13 mouse cellular contexts compared by ENCODE assay signal in the genomic region with DNA sequence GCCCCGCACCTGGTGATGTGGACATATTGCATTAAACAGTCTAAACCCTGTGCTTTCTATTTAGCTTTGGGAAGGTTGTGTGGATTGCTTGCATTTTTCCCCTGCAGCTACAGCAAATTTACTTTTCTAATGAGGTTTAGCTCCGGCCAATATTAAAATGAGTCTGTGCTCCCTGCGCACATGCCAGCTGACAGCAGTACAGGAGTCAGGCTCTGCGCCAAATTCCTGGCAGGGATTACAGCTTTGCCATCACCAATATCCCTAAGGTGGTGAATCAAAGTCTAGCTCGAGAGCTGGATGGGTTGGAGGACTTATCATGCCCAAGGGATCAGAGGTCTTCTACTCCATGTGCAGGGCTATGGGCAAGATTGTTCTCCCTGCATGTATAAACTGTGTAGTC. TPM values are rescaled to one million over a fixed set of nuclear protein-coding genes. Genes with fewer than 3 reads are reported as not detected.
DNase-seq lines count a peak whose midpoint lies in the region; ATAC-seq and TF ChIP-seq lines count a peak whose summit lies in the region.
"Had no signal": no experiment of that assay in that cellular context is flagged by ENCODE, and none has a peak within 500 bp of the region (broad histone marks: within the 10 kb centered on the region; RNA-seq: fewer than 3 reads in every experiment).

No protein-coding gene starts in this region.

- no peak overlapping the region for H3K4me2 ChIP-seq in kidney, embryonic 16.5 days (replicated peaks; ENCODE audit: low read depth, low read length)
- H3K4me2 ChIP-seq in hindbrain, embryonic 16.5 days (ENCODE audit: low read length): peak overlapping the region; percentile 78
- H3K4me2 ChIP-seq: heart, embryonic 12.5 days; liver, embryonic 11.5 days had no signal

- no peak for TF ChIP-seq CTCF in kidney, adult 2 months (conservative IDR thresholded peaks at IDR 0.05; ENCODE audit: insufficient read depth, insufficient read length, low read depth, low read length)
- no peak for TF ChIP-seq CTCF in brain, embryonic 14.5 days (IDR thresholded peaks at IDR 0.05; ENCODE audit: borderline replicate concordance, extremely low read depth, insufficient read depth, insufficient read length)

- no peaks in the 10 kb centered on the region for H3K36me3 ChIP-seq in kidney, adult 2 months (ENCODE audit: control insufficient read depth, insufficient read depth, low read length)
- H3K36me3 ChIP-seq in kidney, embryonic 16.5 days (ENCODE audit: insufficient read depth, low read length): no peaks in the 10 kb centered on the region
- H3K36me3 ChIP-seq in hindbrain, embryonic 16.5 days (ENCODE audit: control insufficient read depth, insufficient read depth, low read length): 0 out of 2 replicates have a peak, but pooled peaks cover 3% of the 10 kb centered on the region
- H3K36me3 ChIP-seq: embryonic facial prominence, embryonic 10.5 days; heart, embryonic 12.5 days had no signal

- H3K4me3 ChIP-seq in kidney, adult 2 months (ENCODE audit: insufficient read depth, low read depth, low read length): no peak overlapping the region
- no peak overlapping the region for H3K4me3 ChIP-seq in kidney, embryonic 16.5 days (ENCODE audit: low read length)
- peak overlapping the region; percentile 22 for H3K4me3 ChIP-seq in hindbrain, embryonic 16.5 days (ENCODE audit: low read length)
- H3K4me3 ChIP-seq: embryonic facial prominence, embryonic 10.5 days; heart, embryonic 12.5 days had no signal

- H3K4me1 ChIP-seq in kidney, adult 2 months (ENCODE audit: control insufficient read depth, insufficient read depth, low read length): no peaks in the 10 kb centered on the region
- H3K4me1 ChIP-seq in kidney, embryonic 16.5 days (ENCODE audit: insufficient read depth, low read length): peaks cover 4% of the 10 kb centered on the region
- peaks cover 28% of the 10 kb centered on the region for H3K4me1 ChIP-seq in hindbrain, embryonic 16.5 days (ENCODE audit: control insufficient read depth, insufficient read depth, low read depth, low read length)

- DNase-seq in kidney, adult 2 months: peak; percentile 15
- peak; percentile 78 for DNase-seq in brain, embryonic 14.5 days (ENCODE audit: low read depth)
- DNase-seq in cerebellum, adult 9-10 months: peak; percentile 26
- DNase-seq in ovary, postnatal 14 days (ENCODE audit: low spot score): no peak
- DNase-seq: gastrocnemius, postnatal 14 days had no signal

- H3K27ac ChIP-seq in kidney, adult 2 months (ENCODE audit: insufficient read depth, low read depth, low read length): no peak overlapping the region
- H3K27ac ChIP-seq in kidney, embryonic 16.5 days (ENCODE audit: low read length): no peak overlapping the region
- H3K27ac ChIP-seq in hindbrain, embryonic 16.5 days (ENCODE audit: low read depth, low read length): no peak overlapping the region
- H3K27ac ChIP-seq: embryonic facial prominence, embryonic 10.5 days had no signal

- no peak overlapping the region for H3K9ac ChIP-seq in kidney, embryonic 16.5 days (replicated peaks; ENCODE audit: low read length)
- H3K9ac ChIP-seq in hindbrain, embryonic 16.5 days (ENCODE audit: low read depth, low read length): no peak overlapping the region
- H3K9ac ChIP-seq: heart, embryonic 12.5 days had no signal

- ATAC-seq in kidney, embryonic 16.5 days (ENCODE audit: low FRiP score, low TSS enrichment): no peak
- ATAC-seq in hindbrain, embryonic 16.5 days: no peak
- ATAC-seq in inflammation-experienced regulatory T-cells, adult 6 months: no peak
- ATAC-seq: lung, postnatal 0 days had no signal

- no peak for TF ChIP-seq POLR2A in kidney, adult 2 months (IDR thresholded peaks at IDR 0.05; ENCODE audit: low read depth, low read length)
- no peak for TF ChIP-seq POLR2A in brain, embryonic 14.5 days (IDR thresholded peaks at IDR 0.05; ENCODE audit: borderline replicate concordance, extremely low read depth, insufficient read depth, insufficient read length, poor library complexity, severe bottlenecking)

- no peaks in the 10 kb centered on the region; the same call in 1 of the 2 replicates for H3K27me3 ChIP-seq in kidney, adult 2 months (replicated peaks; ENCODE audit: control insufficient read depth, insufficient read depth, low read length)
- H3K27me3 ChIP-seq in kidney, embryonic 16.5 days (ENCODE audit: insufficient read depth, low read length): peaks cover 40% of the 10 kb centered on the region
- no peaks in the 10 kb centered on the region for H3K27me3 ChIP-seq in hindbrain, embryonic 16.5 days (replicated peaks; ENCODE audit: control insufficient read depth, insufficient read depth, low read length)
- H3K27me3 ChIP-seq: CH12.LX had no signal

- H3K9me3 ChIP-seq in kidney, embryonic 16.5 days (ENCODE audit: low read length): no peaks in the 10 kb centered on the region
- no peaks in the 10 kb centered on the region for H3K9me3 ChIP-seq in hindbrain, embryonic 16.5 days (ENCODE audit: control insufficient read depth, low read length)
- H3K9me3 ChIP-seq: embryonic facial prominence, embryonic 10.5 days; heart, embryonic 12.5 days had no signal

- WGBS in kidney, adult 2 months: 41% methylated on average over 5 of the region's 5 CpGs
- 71% methylated on average over 5 of the region's 5 CpGs for WGBS in kidney, embryonic 16.5 days
- 33% methylated on average over 5 of the region's 5 CpGs for WGBS in hindbrain, embryonic 16.5 days

RNA-seq across cellular contexts. Expression of a gene that starts 3.6 kb away (rescaled TPM):
- 0.04 and 0.09 TPM in 2 replicates for polyA plus RNA-seq in kidney, adult 2 months (2012; rRNA removed)
- polyA plus RNA-seq in kidney, embryonic 16.5 days (2015; fragmentation: Nextera tagmentation; extraction: Ambion mirVana): 0.07 and 0.12 TPM in 2 replicates
- polyA plus RNA-seq in brain, embryonic 14.5 days (2012; rRNA removed): 226 and 262 TPM in 2 replicates
- 32.6 and 45.4 TPM in 2 replicates for polyA plus RNA-seq in hindbrain, embryonic 16.5 days (2015; fragmentation: Nextera tagmentation; extraction: Ambion mirVana)
- polyA plus RNA-seq in inflammation-experienced regulatory T-cells, adult 6 months (2017; shearing (Covaris generic)): not detected
- polyA plus RNA-seq: liver, embryonic 11.5 days; lung, postnatal 0 days had no signal

Comparison
In these comparisons a context has a peak if more than half of its experiments do, and no peak if none do; other contexts are left out.
1. RNA of a gene that starts 3.6 kb away (polyA plus RNA-seq): 226 to 262 TPM in brain, embryonic 14.5 days and 32.6 to 45.4 TPM in hindbrain, embryonic 16.5 days; 0.04 to 0.09 TPM in kidney, adult 2 months, 0.07 to 0.12 TPM in kidney, embryonic 16.5 days and not detected in inflammation-experienced regulatory T-cells, adult 6 months; every median in the first group is over 10 times any median in the second.